Mouse (Mus musculus) CD4-positive, CD25-positive, alpha-beta regulatory T cell, adult 4 months (primary cell): ENCODE results near the gene Usp1. TPM values are rescaled to one million over a fixed set of nuclear protein-coding genes. Genes with fewer than 3 reads are reported as not detected.
"Not testable (repeated sequence)": the region's sequence is repeated elsewhere in the genome, so short reads cannot be mapped to it uniquely, and the experiment has no call there.

Experiments used
- ATAC-seq: one replicate; pipeline ENCODE4 v1.8.0; 2017
- polyA plus RNA-seq, 2 experiments: library from polyadenylated mRNA; unstranded; fragments of 100-300 nt; shearing (Covaris generic); gene quantifications; one replicate each; pipeline ENCODE4 v1.2.1; 2017

Usp1 gene
- polyA plus RNA-seq, result 10 to 100 TPM; 14.4 to 17.0 TPM

GRCm38 (mm10) chr4:98923568-98924070, at the start of gene Usp1:
Gene Usp1 (plus strand): TSS chr4:98923810.
- ATAC-seq, result peak; percentile 7

- ATAC-seq, result no peak
Measured at GRCm38 (mm10) chr4:98882706-98883105, 40.9 kb upstream of the Usp1 start.

- no peak for ATAC-seq
Measured at GRCm38 (mm10) chr4:98886377-98886776, 37.2 kb upstream of the Usp1 start.

- ATAC-seq, result no peak
Measured at GRCm38 (mm10) chr4:98887148-98887547, 36.5 kb upstream of the Usp1 start.

GRCm38 (mm10) chr4:98910246-98910645, 13.4 kb upstream of the Usp1 start:
- ATAC-seq, result no peak

GRCm38 (mm10) chr4:98917724-98918123, 5.9 kb upstream of the Usp1 start:
- no peak for ATAC-seq

- no peak for ATAC-seq
Measured at GRCm38 (mm10) chr4:98918204-98918603, 5.4 kb upstream of the Usp1 start.

- ATAC-seq, result no peak
Measured at GRCm38 (mm10) chr4:98920896-98921295, 2.7 kb upstream of the Usp1 start.

GRCm38 (mm10) chr4:98922061-98922642, 1.5 kb upstream of the Usp1 start:
- ATAC-seq, result no peak

- peak; percentile 89 for ATAC-seq
Measured at GRCm38 (mm10) chr4:98922643-98923567, 705 bp upstream of the Usp1 start.

GRCm38 (mm10) chr4:98924071-98924905, 678 bp downstream of the Usp1 start:
- no peak for ATAC-seq

GRCm38 (mm10) chr4:98924906-98925178, 1.2 kb downstream of the Usp1 start:
- no peak for ATAC-seq

- no peak for ATAC-seq
Measured at GRCm38 (mm10) chr4:98925250-98925781, 1.7 kb downstream of the Usp1 start.

GRCm38 (mm10) chr4:98936036-98936435, 12.4 kb downstream of the Usp1 start:
- no peak for ATAC-seq

GRCm38 (mm10) chr4:98938210-98938609, 14.6 kb downstream of the Usp1 start:
- ATAC-seq, result not testable (repeated sequence)

GRCm38 (mm10) chr4:98950563-98950962, 27.0 kb downstream of the Usp1 start:
- no peak for ATAC-seq

- ATAC-seq, result no peak
Measured at GRCm38 (mm10) chr4:98955986-98956385, 32.4 kb downstream of the Usp1 start.

GRCm38 (mm10) chr4:98960243-98960642, 36.6 kb downstream of the Usp1 start:
- ATAC-seq, result no peak

GRCm38 (mm10) chr4:98969946-98970345, 46.3 kb downstream of the Usp1 start:
- ATAC-seq, result no peak

GRCm38 (mm10) chr4:98975741-98976140, 52.1 kb downstream of the Usp1 start:
- no peak for ATAC-seq

- ATAC-seq, result not testable (repeated sequence)
Measured at GRCm38 (mm10) chr4:98978288-98978687, 54.7 kb downstream of the Usp1 start.

GRCm38 (mm10) chr4:98978693-98979092, 55.1 kb downstream of the Usp1 start:
- no peak for ATAC-seq

- not testable (repeated sequence) for ATAC-seq
Measured at GRCm38 (mm10) chr4:98979976-98980375, 56.4 kb downstream of the Usp1 start.
